In genomic region chr7:127016481-127016485, GRCm38 (mm10) we compare ENCODE assay signal across 7 mouse cellular contexts. TPM values are rescaled to one million over a fixed set of nuclear protein-coding genes. Genes with fewer than 3 reads are reported as not detected.
DNase-seq lines count a peak whose midpoint lies in the region; ATAC-seq and TF ChIP-seq lines count a peak whose summit lies in the region.

Gene Pagr1b (minus strand): TSS chr7:127016484.

- H3K9ac ChIP-seq in lung, embryonic 14.5 days = peak within 1 kb of the TSS; percentile 88
- peak within 1 kb of the TSS; percentile 86 for H3K9ac ChIP-seq in limb, embryonic 11.5 days (ENCODE audit: low read length)

- H3K9me3 ChIP-seq in lung, embryonic 14.5 days (ENCODE audit: low read depth, low read length) = no peaks in the 10 kb centered on the region
- H3K9me3 ChIP-seq in limb, embryonic 11.5 days (ENCODE audit: control insufficient read depth, low read length) = no peaks in the 10 kb centered on the region

- no peaks in the 10 kb centered on the region for H3K27me3 ChIP-seq in lung, embryonic 14.5 days (ENCODE audit: insufficient read depth, low read length)
- H3K27me3 ChIP-seq in limb, embryonic 11.5 days (ENCODE audit: control insufficient read depth, insufficient read depth, low read length) = no peaks in the 10 kb centered on the region

- peaks cover 5% of the 10 kb centered on the region for H3K4me1 ChIP-seq in lung, embryonic 14.5 days (ENCODE audit: insufficient read depth)
- H3K4me1 ChIP-seq in embryonic fibroblast, embryonic 13.5 days (ENCODE audit: control insufficient read depth, insufficient read depth, low read length) = peaks cover 2% of the 10 kb centered on the region; the same call in 1 of the 2 replicates
- peaks cover 34% of the 10 kb centered on the region for H3K4me1 ChIP-seq in limb, embryonic 11.5 days (ENCODE audit: control insufficient read depth, insufficient read depth, low read length)
- peaks cover 56% of the 10 kb centered on the region for H3K4me1 ChIP-seq in olfactory bulb, adult 2 months (ENCODE audit: control insufficient read depth, insufficient read depth, low read length)

- no peak for TF ChIP-seq CTCF in lung, embryonic 14.5 days (IDR thresholded peaks at IDR 0.05; ENCODE audit: low read depth)
- TF ChIP-seq CTCF in embryonic fibroblast, embryonic 13.5 days (IDR thresholded peaks at IDR 0.05; ENCODE audit: borderline replicate concordance, insufficient read depth, low read length) = no peak
- TF ChIP-seq CTCF in olfactory bulb, adult 2 months (IDR thresholded peaks at IDR 0.05; ENCODE audit: insufficient read depth, low read depth, low read length) = no peak

- peaks cover 47% of the 10 kb centered on the region for H3K36me3 ChIP-seq in lung, embryonic 14.5 days (ENCODE audit: insufficient read depth)
- H3K36me3 ChIP-seq in limb, embryonic 11.5 days (ENCODE audit: control insufficient read depth, insufficient read depth, low read length) = peaks cover 4% of the 10 kb centered on the region; the same call in 1 of the 2 replicates

- peak within 1 kb of the TSS; percentile 97 for H3K27ac ChIP-seq in lung, embryonic 14.5 days (ENCODE audit: low read depth)
- peak within 1 kb of the TSS; percentile 85 for H3K27ac ChIP-seq in embryonic fibroblast, embryonic 13.5 days (ENCODE audit: insufficient read depth, low read length)
- H3K27ac ChIP-seq in limb, embryonic 11.5 days (replicated peaks; ENCODE audit: low read depth, low read length) = peak within 1 kb of the TSS; percentile 85
- H3K27ac ChIP-seq in olfactory bulb, adult 2 months (ENCODE audit: insufficient read depth, low read depth, low read length) = peak within 1 kb of the TSS; percentile 94

- no peak for ATAC-seq in lung, embryonic 14.5 days (ENCODE audit: insufficient read depth)
- no peak for ATAC-seq in limb, embryonic 11.5 days (ENCODE audit: insufficient number of reproducible peaks, low FRiP score, low TSS enrichment, low read depth)

- H3K4me3 ChIP-seq in lung, embryonic 14.5 days (ENCODE audit: low read depth, low read length) = peak within 1 kb of the TSS; percentile 73
- peak within 1 kb of the TSS; percentile 73 for H3K4me3 ChIP-seq in embryonic fibroblast, embryonic 13.5 days (ENCODE audit: insufficient read depth, low read length)
- peak within 1 kb of the TSS; percentile 64 for H3K4me3 ChIP-seq in limb, embryonic 11.5 days (ENCODE audit: low read depth, low read length)
- peak within 1 kb of the TSS; percentile 91 for H3K4me3 ChIP-seq in olfactory bulb, adult 2 months (ENCODE audit: insufficient read depth, low read depth, low read length)

- TF ChIP-seq POLR2A in embryonic fibroblast, embryonic 13.5 days (IDR thresholded peaks at IDR 0.05; ENCODE audit: low read depth, low read length) = no peak
- no peak for TF ChIP-seq POLR2A in olfactory bulb, adult 2 months (IDR thresholded peaks at IDR 0.05; ENCODE audit: insufficient read depth, low read depth, low read length)

- H3K4me2 ChIP-seq in lung, embryonic 14.5 days = peak within 1 kb of the TSS; percentile 87
- H3K4me2 ChIP-seq in limb, embryonic 11.5 days (ENCODE audit: low read depth, severe bottlenecking) = peak within 1 kb of the TSS; percentile 82

- no peak for DNase-seq in lung, embryonic 14.5 days
- DNase-seq in lung, postnatal 25 days (ENCODE audit: low spot score) = no peak
- no peak for DNase-seq in limb, embryonic 11.5 days (ENCODE audit: low spot score)
- no peak for DNase-seq in spleen, postnatal 4 days (ENCODE audit: low spot score in 2 of 2)
- DNase-seq in kidney, postnatal 25 days = no peak

RNA-seq across cellular contexts. Expression of gene Pagr1b, which starts in this region (rescaled TPM):
- polyA plus RNA-seq in lung, embryonic 14.5 days (2014; fragmentation: Nextera tagmentation; extraction: Ambion mirVana) = 0.85 TPM in 1 of 2 replicates, not detected in the other
- polyA plus RNA-seq in embryonic fibroblast, embryonic 13.5 days (2011; ENCODE audit: insufficient read length, low read depth, missing spikeins) = 21.7 and 25.6 TPM in 2 replicates
- not detected in 2 replicates for polyA plus RNA-seq in limb, embryonic 11.5 days (2014; fragmentation: Nextera tagmentation; extraction: Ambion mirVana)
- polyA plus RNA-seq in olfactory bulb, adult 2 months (2012; ENCODE audit: insufficient read depth, insufficient read length, low replicate concordance, missing spikeins) = not detected in 2 replicates

Comparison
In these comparisons a context has a peak if more than half of its experiments do, and no peak if none do; other contexts are left out.
1. RNA of gene Pagr1b (polyA plus RNA-seq): 21.7 to 25.6 TPM in embryonic fibroblast, embryonic 13.5 days; 0.85 TPM in lung, embryonic 14.5 days, not detected in limb, embryonic 11.5 days and not detected in olfactory bulb, adult 2 months; every median in the first group is over 10 times any median in the second.
2. Peak in every context shown above with its lines, with median percentiles within 50 percentile points of each other: H3K27ac ChIP-seq and H3K4me3 ChIP-seq.